Mouse (Mus musculus) Patski (cell line): ENCODE measurements around the gene Dhx29. TPM values are rescaled to one million over a fixed set of nuclear protein-coding genes. Genes with fewer than 3 reads are reported as not detected.

Source experiments
- ATAC-seq: fragments of 100-300 bp; one replicate; pipeline ENCODE4 v1.8.0; 2021
- CTCF ChIA-PET: fragments of 350-600 bp; sonication (Branson Sonifier 250); formaldehyde crosslinking; loops from one replicate; lab custom pipeline; 2022; ENCODE audit warnings: inconsistent platforms; lab: Charles Lee
- POLR2A ChIA-PET: fragments of 350-600 bp; sonication (Branson Sonifier 250); formaldehyde crosslinking; loops from one replicate; lab custom pipeline; 2022; ENCODE audit warnings: antibody characterized with exemption, inconsistent platforms; lab: Charles Lee
- DNase-seq: peaks from one replicate; pipeline ENCODE4 v3.0.0-alpha.2; 2011; ENCODE audit warnings: low read depth, low spot score
- H3K27me3 ChIP-seq: fragments of 371-371 bp; one replicate; pipeline ENCODE4 v1.5.1; 2021
- CTCF ChIP-seq: fragments of 100-300 bp; IDR thresholded peaks from one replicate; pipeline ENCODE4 v1.5.1; 2021
- in situ Hi-C: fragments of 300-500 bp; cut with MboI; formaldehyde crosslinking; loops from 3 replicates; pipeline ENCODE4 v1.11.1; 2018; ENCODE audit warnings: low pct_unique_long_range_greater_than_20kb, mixed read lengths
- polyA plus RNA-seq: library from polyadenylated mRNA; unstranded; gene quantifications from one replicate; pipeline ENCODE4 v1.2.3, GENCODE M21; 2021

Dhx29 gene
- 15.9 TPM for polyA plus RNA-seq

- in situ Hi-C loops: loop anchor here (5.0 kb wide), 1 partner anchor 110 kb away; the partner anchor contains the start of gene Cdc20b
- peak; percentile 99 for ATAC-seq
- DNase-seq: peak; percentile 95
- ChIA-PET POLR2A (no interaction called here), CTCF (interaction anchor here (1.0 to 2.0 kb wide), 2 partner anchors 108 to 254 kb away, joined by 3 to 9 read pairs; partner anchors contain the start of gene Cdc20b)
- no peak for TF ChIP-seq CTCF
- H3K27me3 ChIP-seq: no peaks in the 10 kb centered on the region
These were observed at the start of gene Dhx29, which contains the start of gene Mtrex for GRCm38 (mm10) chr13:112927287-112928001. Gene Dhx29, plus strand, starts transcription at chr13:112927454. Gene Mtrex, minus strand, starts transcription at chr13:112927398.

GRCm38 (mm10) chr13:112887234-112887633 is 40.0 kb upstream of the Dhx29 start:
- POLR2A ChIA-PET: no interaction called here
- CTCF ChIA-PET: no interaction called here
- ATAC-seq: no peak
- no peak for DNase-seq
- TF ChIP-seq CTCF: no peak
- no peaks in the 10 kb centered on the region for H3K27me3 ChIP-seq
- in situ Hi-C loops: loop anchor here (25.0 kb wide), 1 partner anchor 600 kb away; the partner anchor contains the start of gene Ankrd55

GRCm38 (mm10) chr13:112902176-112902575 is 25.1 kb upstream of the Dhx29 start:
- in situ Hi-C loops: no loop called here
- ATAC-seq (no peak), DNase-seq (no peak)
- POLR2A ChIA-PET: no interaction called here
- no peaks in the 10 kb centered on the region for H3K27me3 ChIP-seq
- CTCF ChIA-PET: no interaction called here
- TF ChIP-seq CTCF: no peak

- DNase-seq (no peak), ATAC-seq (no peak)
- in situ Hi-C loops: no loop called here
- peak; percentile 64 for TF ChIP-seq CTCF
- H3K27me3 ChIP-seq: no peaks in the 10 kb centered on the region
- POLR2A ChIA-PET: no interaction called here
- CTCF ChIA-PET: interaction anchor here (1.7 to 2.5 kb wide), 3 partner anchors 12 to 235 kb away, joined by 3 to 20 read pairs (median 3); no protein-coding TSS in a partner anchor
These were observed 17.6 kb upstream of the Dhx29 start for GRCm38 (mm10) chr13:112909663-112910062.

- CTCF ChIA-PET: interaction anchor here (0.8 to 2.5 kb wide), 6 partner anchors 34 to 236 kb away, joined by 3 to 20 read pairs (median 4); no protein-coding TSS in a partner anchor
These were observed 16.8 kb upstream of the Dhx29 start for GRCm38 (mm10) chr13:112910434-112910833.

GRCm38 (mm10) chr13:112919141-112919865 is 8.0 kb upstream of the Dhx29 start:
- CTCF ChIA-PET: no interaction called here
- no peaks in the 10 kb centered on the region for H3K27me3 ChIP-seq
- TF ChIP-seq CTCF: no peak
- in situ Hi-C loops: no loop called here
- no peak for DNase-seq
- no peak for ATAC-seq
- POLR2A ChIA-PET: interaction anchor here (0.5 to 0.6 kb wide), 2 partner anchors 127 to 231 kb away, joined by 3 to 7 read pairs; partner anchors contain the start of gene Gpx8

More at GRCm38 (mm10) chr13:112910434-112910833, 16.8 kb upstream of the Dhx29 start:
- POLR2A ChIA-PET: interaction anchor here (0.6 kb wide), 1 partner anchor 19 kb away, joined by 3 read pairs; no protein-coding TSS in a partner anchor
- DNase-seq: no peak
- in situ Hi-C loops: no loop called here
- H3K27me3 ChIP-seq: no peaks in the 10 kb centered on the region
- TF ChIP-seq CTCF: no peak
- ATAC-seq: no peak

- ChIA-PET CTCF (no interaction called here), POLR2A (interaction anchor here (1.3 kb wide), 1 partner anchor 10 kb away, joined by 3 read pairs; no protein-coding TSS in a partner anchor)
- H3K27me3 ChIP-seq: no peaks in the 10 kb centered on the region
- DNase-seq (no peak), ATAC-seq (no peak)
- in situ Hi-C loops: no loop called here
- TF ChIP-seq CTCF: no peak
These were observed 6.3 kb upstream of the Dhx29 start for GRCm38 (mm10) chr13:112920906-112921305.

- TF ChIP-seq CTCF: no peak
- ChIA-PET CTCF (interaction anchor here (0.6 kb wide), 1 partner anchor 108 kb away, joined by 3 read pairs; no protein-coding TSS in a partner anchor), POLR2A (interaction anchor here (1.5 kb wide), 1 partner anchor 63 kb away, joined by 4 read pairs; the partner anchor contains the start of gene Ccno)
- no peaks in the 10 kb centered on the region for H3K27me3 ChIP-seq
- DNase-seq (no peak), ATAC-seq (no peak)
- in situ Hi-C loops: loop anchor here (5.0 kb wide), 1 partner anchor 112 kb away; the partner anchor contains the start of gene Cdc20b
These were observed 2.0 kb upstream of the Dhx29 start for GRCm38 (mm10) chr13:112925266-112925665.

- DNase-seq: no peak
- in situ Hi-C loops: loop anchor here (5.0 kb wide), 1 partner anchor 111 kb away; the partner anchor contains the start of gene Cdc20b
- ChIA-PET CTCF (no interaction called here), POLR2A (interaction anchor here (1.5 kb wide), 1 partner anchor 62 kb away, joined by 4 read pairs; the partner anchor contains the start of gene Ccno)
- H3K27me3 ChIP-seq: no peaks in the 10 kb centered on the region
- TF ChIP-seq CTCF: no peak
- no peak for ATAC-seq
These were observed 1.3 kb upstream of the Dhx29 start for GRCm38 (mm10) chr13:112925976-112926375.

GRCm38 (mm10) chr13:112926796-112927195 is 458 bp upstream of the Dhx29 start:
- in situ Hi-C loops: loop anchor here (5.0 kb wide), 1 partner anchor 111 kb away; the partner anchor contains the start of gene Cdc20b
- ChIA-PET POLR2A (interaction anchor here (1.5 kb wide), 1 partner anchor 61 kb away, joined by 4 read pairs; the partner anchor contains the start of gene Ccno), CTCF (interaction anchor here (1.0 to 2.0 kb wide), 2 partner anchors 109 to 253 kb away, joined by 3 to 9 read pairs; partner anchors contain the start of gene Cdc20b)
- ATAC-seq: no peak
- H3K27me3 ChIP-seq: no peaks in the 10 kb centered on the region
- no peak for DNase-seq
- TF ChIP-seq CTCF: no peak
